Mouse (Mus musculus): ENCODE measurements around the gene Adamts3. TPM values are rescaled to one million over a fixed set of nuclear protein-coding genes. Genes with fewer than 3 reads are reported as not detected.

Adamts3 gene
- total and polyA plus RNA-seq, 3 experiments = 11.4 to 15.7 TPM; not detected in 1

DNA sequence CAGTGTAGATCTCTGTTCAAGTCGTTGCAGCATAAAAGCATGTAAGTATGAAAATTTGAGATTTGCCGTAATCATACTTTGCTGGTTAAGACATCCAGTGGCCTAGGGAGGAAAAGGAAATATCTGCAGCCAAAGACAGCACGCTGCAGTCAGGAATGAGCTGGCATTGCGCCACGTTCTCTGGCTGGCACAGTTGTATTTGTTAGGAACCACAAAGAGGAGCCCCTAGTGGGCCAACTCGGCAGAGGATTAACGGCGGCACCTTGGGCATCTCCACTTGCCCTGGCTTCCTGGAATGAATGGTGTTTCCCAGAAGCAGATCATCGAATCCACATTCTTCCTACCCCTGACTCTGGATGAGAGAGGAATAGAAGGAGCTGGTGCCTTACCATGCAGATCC lies 14.4 kb upstream of the Adamts3 start:
- TF ChIP-seq TCF12 (IDR thresholded peaks at IDR 0.05; ENCODE audit: low read depth, low read length) (no peak), E2F4 (IDR thresholded peaks at IDR 0.05; ENCODE audit: borderline replicate concordance, low read depth, low read length) (no peak), RCOR1 (IDR thresholded peaks at IDR 0.05; ENCODE audit: low read depth, low read length) (no peak), SMC3 (IDR thresholded peaks at IDR 0.05; ENCODE audit: low read depth, low read length) (no peak), ZMIZ1 (IDR thresholded peaks at IDR 0.05; ENCODE audit: low read depth, low read length) (no peak), CTCF (IDR thresholded peaks at IDR 0.05 in 2 of 3, conservative IDR thresholded peaks at IDR 0.05 in 1 of 3; ENCODE audit: control insufficient read depth in 1 of 3, insufficient read depth in 1 of 3, low read depth in 2 of 3, low read length in 3 of 3, poor library complexity in 1 of 3, severe bottlenecking in 1 of 3) (no peak)
- Histone ChIP-seq H3K27ac (ENCODE audit: control insufficient read depth, low read depth, low read length) (no peak overlapping the region), H3K79me2 (ENCODE audit: control insufficient read depth, insufficient read depth, low read length, poor library complexity) (no peaks in the 10 kb centered on the region), H3K36me3 (ENCODE audit: control insufficient read depth in 1 of 2, insufficient read depth in 2 of 2, low read length in 2 of 2) (no peaks in the 10 kb centered on the region), H3K4me3 (ENCODE audit: control insufficient read depth in 1 of 2, insufficient read depth in 1 of 2, low read depth in 2 of 2, low read length in 2 of 2) (no peak overlapping the region), H3K9me3 (replicated peaks; ENCODE audit: insufficient read depth, low read length) (no peaks in the 10 kb centered on the region), H3K9ac (ENCODE audit: control insufficient read depth, low read depth, low read length, poor library complexity, severe bottlenecking) (no peak overlapping the region), H3K27me3 (ENCODE audit: control insufficient read depth in 1 of 2, insufficient read depth in 2 of 2, low read length in 2 of 2) (no peaks in the 10 kb centered on the region; a peak in 1 of 4 replicates), H3K4me1 (ENCODE audit: control insufficient read depth in 1 of 2, insufficient read depth in 2 of 2, low read length in 2 of 2) (no peaks in the 10 kb centered on the region)
- no peak for DNase-seq (ENCODE audit: low read depth, low spot score)

DNA sequence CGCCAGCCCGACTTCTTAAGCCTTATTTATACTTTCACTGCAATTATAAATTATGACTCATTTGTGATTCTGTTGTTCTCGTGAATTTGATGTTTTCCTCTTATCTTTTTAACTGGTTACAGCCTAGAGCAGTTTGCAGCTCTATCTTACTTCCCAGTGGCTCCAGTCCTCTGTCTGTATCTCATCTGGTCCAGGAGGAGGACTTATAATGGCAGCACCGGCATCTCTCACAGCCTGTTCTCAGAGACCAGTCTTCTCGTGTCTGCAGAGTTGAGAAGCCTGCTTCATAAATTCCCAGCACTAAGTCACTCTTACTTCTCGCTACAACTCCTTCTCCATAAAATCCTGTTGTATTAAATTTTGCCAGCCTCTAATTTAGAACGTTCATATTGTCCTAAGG lies 12.4 kb upstream of the Adamts3 start:
- Histone ChIP-seq H3K9me3 (replicated peaks; ENCODE audit: insufficient read depth, low read length) (no peaks in the 10 kb centered on the region), H3K27ac (ENCODE audit: control insufficient read depth, low read depth, low read length) (no peak overlapping the region), H3K27me3 (ENCODE audit: control insufficient read depth in 1 of 2, insufficient read depth in 2 of 2, low read length in 2 of 2) (no peaks in the 10 kb centered on the region; a peak in 1 of 4 replicates), H3K4me1 (ENCODE audit: control insufficient read depth in 1 of 2, insufficient read depth in 2 of 2, low read length in 2 of 2) (no peaks in the 10 kb centered on the region), H3K4me3 (ENCODE audit: control insufficient read depth in 1 of 2, insufficient read depth in 1 of 2, low read depth in 2 of 2, low read length in 2 of 2) (no peak overlapping the region), H3K9ac (ENCODE audit: control insufficient read depth, low read depth, low read length, poor library complexity, severe bottlenecking) (no peak overlapping the region), H3K36me3 (ENCODE audit: control insufficient read depth in 1 of 2, insufficient read depth in 2 of 2, low read length in 2 of 2) (no peaks in the 10 kb centered on the region), H3K79me2 (ENCODE audit: control insufficient read depth, insufficient read depth, low read length, poor library complexity) (no peaks in the 10 kb centered on the region)
- no peak for TF ChIP-seq ZKSCAN1 (IDR thresholded peaks at IDR 0.05; ENCODE audit: low read depth, low read length)
- TF ChIP-seq UBTF (IDR thresholded peaks at IDR 0.05; ENCODE audit: borderline replicate concordance, insufficient read depth, low read depth, low read length) = no peak
- no peak for TF ChIP-seq MEF2A (IDR thresholded peaks at IDR 0.05; ENCODE audit: extremely low read depth, insufficient replicate concordance, low read depth, low read length, poor library complexity, severe bottlenecking)
- no peak for TF ChIP-seq POLR2AphosphoS5 (IDR thresholded peaks at IDR 0.05; ENCODE audit: borderline replicate concordance, low read depth, low read length)
- TF ChIP-seq MXI1 (IDR thresholded peaks at IDR 0.05; ENCODE audit: low read depth, low read length) = no peak
- no peak for TF ChIP-seq RAD21 (IDR thresholded peaks at IDR 0.05; ENCODE audit: low read depth, low read length)
- TF ChIP-seq SMC3 (IDR thresholded peaks at IDR 0.05; ENCODE audit: low read depth, low read length) = no peak
- TF ChIP-seq MYC (IDR thresholded peaks at IDR 0.05; ENCODE audit: low read depth, low read length) = no peak
- no peak for TF ChIP-seq MYB (IDR thresholded peaks at IDR 0.05; ENCODE audit: low read depth, low read length)
- TF ChIP-seq CTCF (IDR thresholded peaks at IDR 0.05 in 2 of 3, conservative IDR thresholded peaks at IDR 0.05 in 1 of 3; ENCODE audit: control insufficient read depth in 1 of 3, insufficient read depth in 1 of 3, low read depth in 2 of 3, low read length in 3 of 3, poor library complexity in 1 of 3, severe bottlenecking in 1 of 3) = no peak
- TF ChIP-seq MAZ (IDR thresholded peaks at IDR 0.05; ENCODE audit: low read depth, low read length) = no peak
- no peak for TF ChIP-seq GABPA (IDR thresholded peaks at IDR 0.05; ENCODE audit: low read depth, low read length)
- TF ChIP-seq MAX (IDR thresholded peaks at IDR 0.05; ENCODE audit: low read length) = no peak
- TF ChIP-seq BHLHE40 (IDR thresholded peaks at IDR 0.05; ENCODE audit: borderline replicate concordance, low read depth, low read length) = no peak
- no peak for TF ChIP-seq ETS1 (IDR thresholded peaks at IDR 0.05; ENCODE audit: low read depth, low read length)
- no peak for TF ChIP-seq RCOR1 (IDR thresholded peaks at IDR 0.05; ENCODE audit: low read depth, low read length)
- TF ChIP-seq E2F4 (IDR thresholded peaks at IDR 0.05; ENCODE audit: borderline replicate concordance, low read depth, low read length) = no peak
- no peak for TF ChIP-seq TAL1 (IDR thresholded peaks at IDR 0.05; ENCODE audit: low read length)
- no peak for DNase-seq (ENCODE audit: low read depth, low spot score)

All from MEL (cell line).